Mouse (Mus musculus) heart, adult 8-10 months (tissue): ENCODE measurements around the gene Flot2. TPM values are rescaled to one million over a fixed set of nuclear protein-coding genes. Genes with fewer than 3 reads are reported as not detected.

ENCODE experiments used
- DNase-seq: peaks from one replicate; pipeline ENCODE4 v3.0.0; 2022; ENCODE audit warnings: low spot score
- microRNA-seq: library from miRNA; unstranded; fragments of <30 nt; microRNA quantifications from one replicate; pipeline ENCODE4 v1.2.0, GENCODE M21; 2022
- total RNA-seq, 4 experiments: library from RNA; stranded (reverse); gene quantifications; 2 replicates each; pipeline ENCODE4 v1.2.4; 2022

The Flot2 gene
- total RNA-seq, 4 experiments from 2014 or later, result 53.5 to 62.6 (median 56.4) TPM

DNA sequence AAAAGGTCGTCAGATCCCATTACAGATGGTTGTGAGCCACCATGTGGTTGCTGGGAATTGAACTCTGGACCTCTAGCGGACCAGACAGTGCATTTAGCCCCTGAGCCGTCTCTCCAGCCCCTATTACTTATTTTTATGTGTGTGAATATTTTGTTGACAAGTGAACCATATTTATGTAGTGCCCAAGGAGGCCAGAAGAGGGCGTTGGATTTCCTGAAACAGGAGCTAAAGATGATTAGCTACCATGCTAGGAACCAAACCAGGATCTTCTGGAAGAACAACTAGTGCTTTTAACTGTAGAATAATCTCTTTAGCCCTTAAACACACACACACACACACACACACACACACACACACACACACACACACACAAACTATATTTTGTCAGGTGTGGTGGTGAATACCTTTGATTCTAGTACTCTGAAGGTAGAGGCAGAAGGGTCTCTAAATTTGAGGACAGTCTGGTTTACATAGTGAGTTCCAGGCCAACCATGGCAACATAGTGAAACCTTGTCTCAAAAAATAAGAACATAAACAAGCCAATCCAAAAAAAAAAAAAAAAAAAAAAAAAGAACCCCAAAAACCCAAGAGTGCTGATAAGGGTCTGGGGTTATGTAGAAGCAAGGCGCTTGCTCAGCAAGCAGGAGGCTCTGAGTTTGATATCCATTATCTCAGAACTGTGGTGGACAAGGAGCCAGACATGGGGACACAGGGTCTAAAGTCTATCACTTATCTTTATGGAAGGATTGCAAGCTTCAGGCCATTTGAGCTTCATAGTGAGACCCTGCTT lies 65.4 kb downstream of the Flot2 start:
- DNase-seq, result no peak

- no peak for DNase-seq
Observed at GRCm38 (mm10) chr11:78104501-78104900, 66.8 kb downstream of the Flot2 start.

Small RNA genes lying within 50 kb of the gene (microRNA-seq; reads per million reads assigned to microRNA genes)
- gene Mir144 (74.2 reads per million, percentile 54 among the genes with 10 or more reads in this experiment), gene Mir451a (not detected), gene Mir451b (not detected)

Other genes with a start within 250 kb of the Flot2 start
- gene Pipox, start 143.8 kb upstream of the Flot2 start, total RNA-seq, result under 1 TPM; 0.43 to 0.82 (median 0.59) TPM
- under 1 TPM; 0.19 to 0.84 (median 0.52) TPM for gene Sez6, start 107.1 kb upstream of the Flot2 start, total RNA-seq
- gene Phf12, start 55.2 kb upstream of the Flot2 start, total RNA-seq, result 10 to 100 TPM; 24.8 to 27.5 (median 26.0) TPM
- gene Dhrs13, start 5.7 kb upstream of the Flot2 start, total RNA-seq, result 1 to 10 TPM; 2.8 to 5.1 (median 4.2) TPM
- gene Eral1, start 42.5 kb downstream of the Flot2 start, total RNA-seq, result 10 to 100 TPM; 25.9 to 31.5 (median 28.5) TPM
- gene Fam222b, start 56.7 kb downstream of the Flot2 start, total RNA-seq, result 10 to 100 TPM; 10.1 to 14.1 (median 12.5) TPM
- 1 to 10 TPM; 3.4 to 4.3 (median 3.7) TPM for gene Traf4, start 127.7 kb downstream of the Flot2 start, total RNA-seq
- 1 to 10 TPM; 2.0 to 3.2 (median 2.3) TPM for gene Nek8, start 138.7 kb downstream of the Flot2 start, total RNA-seq
- 1 to 10 TPM; 2.9 to 7.1 (median 5.0) TPM for gene Tlcd1, start 138.8 kb downstream of the Flot2 start, total RNA-seq
- 100 to 1,000 TPM; 760 to 870 (median 833) TPM for gene Rpl23a, start 145.7 kb downstream of the Flot2 start, total RNA-seq
- 1 to 10 TPM; 6.8 to 8.7 (median 8.1) TPM for gene Rab34, start 150.5 kb downstream of the Flot2 start, total RNA-seq
- 1 to 10 TPM in 2 of 4 experiments, under 1 TPM in 2; 0.62 to 1.6 (median 0.98) TPM for gene Proca1, start 155.5 kb downstream of the Flot2 start, total RNA-seq
- 10 to 100 TPM; 49.8 to 58.7 (median 53.6) TPM for gene Sdf2, start 207.8 kb downstream of the Flot2 start, total RNA-seq
- gene Supt6, start 208.1 kb downstream of the Flot2 start, total RNA-seq, result 10 to 100 TPM; 32.6 to 33.8 (median 32.7) TPM
- 100 to 1,000 TPM; 201 to 242 (median 210) TPM for gene 2610507B11Rik, start 223.8 kb downstream of the Flot2 start, total RNA-seq